Mouse (Mus musculus) CH12.LX (cell line): ENCODE data around the gene Fam72a. TPM values are rescaled to one million over a fixed set of nuclear protein-coding genes. Genes with fewer than 3 reads are reported as not detected.

ENCODE experiments used
- DNase-seq: peaks from one replicate; pipeline ENCODE4 v3.0.0-alpha.2; 2013; ENCODE audit errors: extremely low read depth
- H3K27ac ChIP-seq: 2 replicates; pipeline ENCODE4 v1.5.1; 2012; ENCODE audit warnings: low read depth, mild to moderate bottlenecking, control low read depth, moderate library complexity; ENCODE audit not compliant: insufficient read depth
- H3K27me3 ChIP-seq: replicated peaks from 2 replicates; pipeline ENCODE3; 2012; ENCODE audit warnings: inconsistent platforms
- H3K36me3 ChIP-seq, 2 experiments: replicated peaks in 1 of 2; 2 replicates each; pipeline versions ENCODE3 to v1.6.1; 2012; ENCODE audit warnings: inconsistent platforms in 1 of 2, low read length in 1 of 2, mild to moderate bottlenecking in 1 of 2, mixed read lengths in 1 of 2, moderate library complexity in 1 of 2; ENCODE audit not compliant: control insufficient read depth in 1 of 2, insufficient read depth in 1 of 2
- H3K4me1 ChIP-seq, 2 experiments: 2 replicates each; pipeline ENCODE4 v1.6.1; 2012; ENCODE audit warnings: inconsistent platforms in 1 of 2, moderate library complexity in 1 of 2; ENCODE audit not compliant: insufficient read depth in 2 of 2, control insufficient read depth in 1 of 2
- H3K4me2 ChIP-seq: 2 replicates; pipeline ENCODE4 v1.6.1; 2012; ENCODE audit warnings: low read depth, mild to moderate bottlenecking, control low read depth; ENCODE audit not compliant: poor library complexity, insufficient read depth, severe bottlenecking
- H3K4me3 ChIP-seq, 3 experiments: fragments of 150-350 bp in 1 of 3; sonication (generic) in 1 of 3; replicated peaks in 1 of 3; 2 replicates each; pipeline versions ENCODE3 to v1.5.1; 2011 to 2012; ENCODE audit warnings: low read depth in 2 of 3, low read length in 2 of 3, mild to moderate bottlenecking in 2 of 3, moderate library complexity in 2 of 3, control low read depth in 1 of 3, improper control_type of control experiment in 1 of 3, inconsistent platforms in 1 of 3, mixed read lengths in 1 of 3; ENCODE audit not compliant: poor library complexity in 1 of 3
- H3K79me2 ChIP-seq: replicated peaks from 2 replicates; pipeline ENCODE4 v1.6.1; 2012; ENCODE audit warnings: mild to moderate bottlenecking, moderate library complexity; ENCODE audit not compliant: control insufficient read depth, poor library complexity, insufficient read depth, severe bottlenecking; ENCODE audit errors: extremely low read depth
- H3K9ac ChIP-seq: 2 replicates; pipeline ENCODE4 v1.6.1; 2012; ENCODE audit warnings: low read depth, mild to moderate bottlenecking, control low read depth, moderate library complexity; ENCODE audit not compliant: insufficient read depth
- H3K9me3 ChIP-seq: replicated peaks from 2 replicates; pipeline ENCODE3; 2012; ENCODE audit warnings: low read length, inconsistent platforms, mixed read lengths
- BHLHE40 ChIP-seq: IDR thresholded peaks from 2 replicates; pipeline ENCODE4 v1.6.1; 2011; ENCODE audit warnings: mild to moderate bottlenecking, low read depth, low read length, improper control_type of control experiment
- CHD1 ChIP-seq: IDR thresholded peaks from 2 replicates; pipeline ENCODE4 v1.6.1; 2012; ENCODE audit warnings: low read depth, low read length, improper control_type of control experiment, inconsistent platforms
- ELF1 ChIP-seq: IDR thresholded peaks from 2 replicates; pipeline ENCODE4 v1.6.1; 2014; ENCODE audit warnings: low read depth, mild to moderate bottlenecking, inconsistent platforms, low read length, improper control_type of control experiment
- EP300 ChIP-seq: IDR thresholded peaks from 2 replicates; pipeline ENCODE4 v1.6.1; 2011; ENCODE audit warnings: low read length, improper control_type of control experiment
- ETS1 ChIP-seq: conservative IDR thresholded peaks from 2 replicates; pipeline ENCODE4 v1.6.1; 2012; ENCODE audit warnings: low read depth, mild to moderate bottlenecking, inconsistent platforms, low read length, improper control_type of control experiment, moderate library complexity
- GABPA ChIP-seq: IDR thresholded peaks from 2 replicates; pipeline ENCODE4 v1.6.1; 2012; ENCODE audit warnings: low read depth, low read length, improper control_type of control experiment, inconsistent platforms; ENCODE audit not compliant: insufficient replicate concordance
- JUN ChIP-seq: IDR thresholded peaks from 2 replicates; pipeline ENCODE4 v1.6.1; 2011; ENCODE audit warnings: low read depth, mild to moderate bottlenecking, low read length, improper control_type of control experiment, moderate library complexity; ENCODE audit not compliant: insufficient read depth
- MAFK ChIP-seq: IDR thresholded peaks from 2 replicates; pipeline ENCODE4 v1.6.1; 2011; ENCODE audit warnings: low read length, improper control_type of control experiment; ENCODE audit not compliant: insufficient replicate concordance
- MXI1 ChIP-seq: IDR thresholded peaks from 2 replicates; pipeline ENCODE4 v1.6.1; 2011; ENCODE audit warnings: mild to moderate bottlenecking, low read depth, low read length, improper control_type of control experiment
- MYC ChIP-seq: IDR thresholded peaks from 2 replicates; pipeline ENCODE4 v1.6.1; 2011; ENCODE audit warnings: low read depth, mild to moderate bottlenecking, improper control_type of control experiment, low read length
- NRF1 ChIP-seq: IDR thresholded peaks from 2 replicates; pipeline ENCODE4 v1.6.1; 2014; ENCODE audit warnings: low read depth, mild to moderate bottlenecking, inconsistent platforms, low read length, improper control_type of control experiment, moderate library complexity
- PAX5 ChIP-seq: IDR thresholded peaks from 2 replicates; pipeline ENCODE4 v1.6.1; 2012; ENCODE audit warnings: low read length, inconsistent platforms, mixed read lengths
- POLR2A ChIP-seq: IDR thresholded peaks from 2 replicates; pipeline ENCODE4 v1.6.1; 2011; ENCODE audit warnings: low read depth, mild to moderate bottlenecking, improper control_type of control experiment, low read length
- POLR2AphosphoS2 ChIP-seq: IDR thresholded peaks from 2 replicates; pipeline ENCODE4 v1.6.1; 2011; ENCODE audit warnings: low read depth, low read length, improper control_type of control experiment
- RAD21 ChIP-seq: IDR thresholded peaks from 2 replicates; pipeline ENCODE4 v1.6.1; 2011; ENCODE audit warnings: low read depth, mild to moderate bottlenecking, low read length, improper control_type of control experiment, moderate library complexity
- SIN3A ChIP-seq: IDR thresholded peaks from 2 replicates; pipeline ENCODE4 v1.6.1; 2012; ENCODE audit warnings: low read length, improper control_type of control experiment, inconsistent platforms
- SMC3 ChIP-seq: IDR thresholded peaks from 2 replicates; pipeline ENCODE4 v1.6.1; 2011; ENCODE audit warnings: low read depth, low read length, improper control_type of control experiment
- TBP ChIP-seq: conservative IDR thresholded peaks from 2 replicates; pipeline ENCODE4 v1.6.1; 2011; ENCODE audit warnings: low read depth, low read length, improper control_type of control experiment
- TCF12 ChIP-seq: IDR thresholded peaks from 2 replicates; pipeline ENCODE4 v1.6.1; 2014; ENCODE audit warnings: low read depth, mild to moderate bottlenecking, inconsistent platforms, low read length, improper control_type of control experiment
- UBTF ChIP-seq: IDR thresholded peaks from 2 replicates; pipeline ENCODE4 v1.6.1; 2012; ENCODE audit warnings: low read depth, mild to moderate bottlenecking, inconsistent platforms, low read length, improper control_type of control experiment, moderate library complexity
- USF1 ChIP-seq: IDR thresholded peaks from 2 replicates; pipeline ENCODE4 v1.6.1; 2014; ENCODE audit warnings: low read depth, mild to moderate bottlenecking, inconsistent platforms, low read length, improper control_type of control experiment
- ZC3H11A ChIP-seq: IDR thresholded peaks from 2 replicates; pipeline ENCODE4 v1.6.1; 2012; ENCODE audit warnings: low read depth, mild to moderate bottlenecking, inconsistent platforms, low read length, improper control_type of control experiment
- ZKSCAN1 ChIP-seq: IDR thresholded peaks from 2 replicates; pipeline ENCODE4 v1.6.1; 2012; ENCODE audit warnings: low read depth, inconsistent platforms, low read length, improper control_type of control experiment, borderline replicate concordance
- ZMIZ1 ChIP-seq: IDR thresholded peaks from 2 replicates; pipeline ENCODE4 v1.6.1; 2012; ENCODE audit warnings: low read depth, mild to moderate bottlenecking, inconsistent platforms, low read length, improper control_type of control experiment
- ZNF384 ChIP-seq: IDR thresholded peaks from 2 replicates; pipeline ENCODE4 v1.6.1; 2012; ENCODE audit warnings: low read depth, low read length, improper control_type of control experiment, inconsistent platforms
- dilution Hi-C: fragments of 300-500 bp; cut with MboI; formaldehyde crosslinking; loops from 2 replicates; pipeline ENCODE4 v1.14.3; 2020; ENCODE audit warnings: low sequenced_read_pairs; ENCODE audit not compliant: extremely low pct_unique_long_range_greater_than_20kb, extremely low pct_ligation_motif_present
- in situ Hi-C: fragments of 300-500 bp; cut with MboI; formaldehyde crosslinking; loops from 3 replicates; pipeline ENCODE4 v1.14.3; 2019; ENCODE audit warnings: low sequenced_read_pairs, low pct_ligation_motif_present, low pct_unique_long_range_greater_than_20kb, mixed read lengths
- polyA plus RNA-seq: library from polyadenylated mRNA; unstranded; fragments of >175 nt; gene quantifications from 2 replicates; pipeline ENCODE4 v1.2.1, GENCODE M21; 2012; ENCODE audit warnings: low read depth; ENCODE audit not compliant: insufficient read length
- total RNA-seq, 2 experiments: library from RNA; depleted of rRNA; stranded (reverse); fragments of 300-350 nt in 1 of 2; fragments of >200 nt in 1 of 2; gene quantifications; 2 replicates each; pipeline ENCODE4 v1.2.3; 2012 to 2014

Fam72a gene
- total and polyA plus RNA-seq, 3 experiments = 10.5 to 22.4 (median 19.1) TPM

GRCm38 (mm10) chr1:131498231-131498630 lies 29.5 kb upstream of the Fam72a start:
- H3K36me3 ChIP-seq = peaks cover 0 to 21% of the 10 kb centered on the region in 2 experiments
- no peaks in the 10 kb centered on the region for H3K9me3 ChIP-seq
- peaks cover 0 to 33% of the 10 kb centered on the region in 2 experiments; a peak in 3 of 4 replicates for H3K4me1 ChIP-seq
- no peaks in the 10 kb centered on the region for H3K27me3 ChIP-seq
- DNase-seq = no peak
- in situ Hi-C loops (no loop called here), dilution Hi-C loops (no loop called here)
- TF ChIP-seq MAFK (no peak), BHLHE40 (no peak), SMC3 (no peak), PAX5 (no peak), EP300 (no peak), ZNF384 (no peak), POLR2AphosphoS2 (no peak), GABPA (no peak), UBTF (no peak), ZC3H11A (no peak), MYC (no peak), TCF12 (no peak), JUN (no peak), ELF1 (no peak), RAD21 (no peak), NRF1 (no peak)
- H3K4me3 ChIP-seq = no peak overlapping the region
- peaks cover 9% of the 10 kb centered on the region; the same call in 1 of the 2 replicates for H3K79me2 ChIP-seq
- no peak overlapping the region for H3K4me2 ChIP-seq
- H3K9ac ChIP-seq = no peak overlapping the region
- no peak overlapping the region for H3K27ac ChIP-seq

GRCm38 (mm10) chr1:131501681-131502080 lies 26.0 kb upstream of the Fam72a start:
- Histone ChIP-seq H3K27ac (no peak overlapping the region), H3K9ac (no peak overlapping the region), H3K36me3 (peaks cover 0 to 21% of the 10 kb centered on the region in 2 experiments), H3K27me3 (no peaks in the 10 kb centered on the region), H3K4me2 (no peak overlapping the region), H3K79me2 (peaks cover 7% of the 10 kb centered on the region; the same call in 1 of the 2 replicates), H3K4me3 (no peak overlapping the region), H3K9me3 (no peaks in the 10 kb centered on the region), H3K4me1 (peaks cover 0 to 31% of the 10 kb centered on the region in 2 experiments; a peak in 3 of 4 replicates)
- DNase-seq = no peak
- dilution Hi-C loops = no loop called here
- no peak for TF ChIP-seq TBP
- no peak for TF ChIP-seq UBTF
- TF ChIP-seq ZKSCAN1 = no peak
- no peak for TF ChIP-seq CHD1
- TF ChIP-seq SIN3A = no peak
- no peak for TF ChIP-seq MYC
- no peak for TF ChIP-seq RAD21
- TF ChIP-seq ELF1 = no peak
- no peak for TF ChIP-seq GABPA
- no peak for TF ChIP-seq USF1
- TF ChIP-seq POLR2A = no peak
- TF ChIP-seq MXI1 = no peak
- TF ChIP-seq ETS1 = no peak
- TF ChIP-seq NRF1 = no peak
- no peak for TF ChIP-seq ZMIZ1
- in situ Hi-C loops = no loop called here
